Mouse (Mus musculus) lung, embryonic 15.5 days (tissue): ENCODE results near the gene Auh. TPM values are rescaled to one million over a fixed set of nuclear protein-coding genes. Genes with fewer than 3 reads are reported as not detected.

Source experiments
- ATAC-seq: fragments of 200-750 bp; cut with Nextera tagmentation; 2 replicates; pipeline ENCODE4 v1.8.0; 2017; ENCODE audit warnings: moderate number of reproducible peaks, borderline replicate concordance; ENCODE audit not compliant: low FRiP score, low TSS enrichment; ENCODE audit errors: extremely low read depth
- H3K27ac ChIP-seq: fragments of 300-500 bp; sonication (generic); 2 replicates; pipeline ENCODE4 v1.5.1; 2015; ENCODE audit warnings: moderate library complexity, mild to moderate bottlenecking, inconsistent platforms
- H3K27me3 ChIP-seq: fragments of 300-500 bp; sonication (generic); 2 replicates; pipeline ENCODE4 v1.6.1; 2015; ENCODE audit warnings: inconsistent platforms
- H3K36me3 ChIP-seq: fragments of 300-500 bp; sonication (generic); 2 replicates; pipeline ENCODE4 v1.6.1; 2015; ENCODE audit warnings: inconsistent platforms
- H3K4me1 ChIP-seq: fragments of 300-500 bp; sonication (generic); 2 replicates; pipeline ENCODE4 v1.6.1; 2015; ENCODE audit warnings: inconsistent platforms
- H3K4me2 ChIP-seq: fragments of 300-500 bp; sonication (generic); 2 replicates; pipeline ENCODE4 v1.6.1; 2015; ENCODE audit warnings: inconsistent platforms, mild to moderate bottlenecking, moderate library complexity
- H3K4me3 ChIP-seq: fragments of 300-500 bp; sonication (generic); 2 replicates; pipeline ENCODE4 v1.5.1; 2015; ENCODE audit warnings: mild to moderate bottlenecking, inconsistent platforms
- H3K9ac ChIP-seq: fragments of 300-500 bp; sonication (generic); 2 replicates; pipeline ENCODE4 v1.6.1; 2015; ENCODE audit warnings: inconsistent platforms
- H3K9me3 ChIP-seq: fragments of 300-500 bp; sonication (generic); 2 replicates; pipeline ENCODE4 v1.6.1; 2016; ENCODE audit warnings: inconsistent platforms
- WGBS: fragments of 180-500 bp; shearing (Covaris S2); methylation state at CpG from one replicate; pipeline ENCODE4 v1.1.7; 2015; 5-methylcytosine and 5-hydroxymethylcytosine counted together
- polyA plus RNA-seq: library from polyadenylated mRNA; unstranded; fragments of >200 nt; fragmentation: Nextera tagmentation; extraction: Ambion mirVana; gene quantifications from 2 replicates; pipeline ENCODE4 v1.2.1, GENCODE M21; 2015

The Auh gene
- polyA plus RNA-seq, 1 experiment from 2014 or later: 45.7 TPM

DNA sequence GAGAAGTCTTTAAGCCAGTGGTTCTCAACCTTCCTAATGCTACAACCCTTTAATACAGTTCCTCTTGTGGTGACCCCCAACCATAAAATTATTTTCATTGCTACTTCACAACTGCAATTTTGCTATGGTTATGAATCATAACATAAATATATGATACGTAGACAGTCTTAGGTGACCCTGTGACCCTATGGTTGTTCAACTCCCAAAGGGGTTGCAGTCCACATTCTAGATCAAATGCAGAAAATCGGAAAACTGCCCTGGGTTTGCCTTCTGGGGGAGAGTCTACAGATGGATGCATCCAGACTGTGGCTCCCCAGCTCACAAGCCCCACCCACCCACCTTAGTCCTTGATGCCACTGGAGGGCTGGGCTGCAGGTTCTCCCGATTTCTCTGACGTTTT, 77.6 kb downstream of the Auh start:
- Histone ChIP-seq H3K9me3 (no peaks in the 10 kb centered on the region), H3K4me2 (no peak overlapping the region), H3K27ac (no peak overlapping the region), H3K9ac (no peak overlapping the region), H3K4me3 (no peak overlapping the region), H3K27me3 (no peaks in the 10 kb centered on the region), H3K36me3 (no peaks in the 10 kb centered on the region), H3K4me1 (no peaks in the 10 kb centered on the region)
- no peak for ATAC-seq
- WGBS: 72% methylated on average over 4 of the region's 4 CpGs

DNA sequence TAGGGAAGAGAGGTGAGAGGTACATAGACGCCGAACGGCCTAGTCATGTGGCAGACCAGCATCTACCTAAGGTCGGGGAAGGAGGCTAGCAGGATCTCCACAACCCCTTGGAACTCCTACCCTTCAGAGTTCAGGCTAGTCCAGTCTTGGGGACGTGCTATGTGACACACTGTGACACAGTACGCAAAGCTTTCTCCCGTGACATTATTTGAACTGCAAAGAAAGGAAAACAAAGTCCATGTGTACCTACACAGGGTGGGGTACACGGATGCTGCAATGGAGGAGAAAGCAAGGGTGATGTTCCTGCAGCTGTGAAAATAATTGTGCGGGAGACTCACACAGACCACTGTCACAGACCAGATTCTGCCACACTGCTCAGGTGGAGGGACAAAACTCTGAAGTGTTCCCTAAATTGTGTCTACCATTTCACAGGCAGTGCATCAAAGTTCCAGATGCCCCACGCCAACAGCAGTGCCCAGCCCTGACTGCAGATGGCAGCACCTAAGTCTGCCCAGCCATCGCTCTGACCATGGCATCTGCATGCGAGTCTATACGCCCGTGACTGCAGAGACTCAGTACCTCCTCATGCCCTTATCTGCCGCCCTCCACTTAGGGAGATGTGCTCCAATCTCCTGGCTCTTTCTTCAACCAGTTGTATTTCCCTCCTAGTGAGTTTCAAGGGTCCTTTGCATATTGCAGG, 79.3 kb downstream of the Auh start:
- 68% methylated on average over 15 of the region's 15 CpGs for WGBS
- H3K4me2 ChIP-seq: no peak overlapping the region
- no peak overlapping the region for H3K4me3 ChIP-seq
- no peaks in the 10 kb centered on the region for H3K4me1 ChIP-seq
- no peaks in the 10 kb centered on the region for H3K27me3 ChIP-seq
- no peaks in the 10 kb centered on the region for H3K9me3 ChIP-seq
- H3K36me3 ChIP-seq: no peaks in the 10 kb centered on the region
- no peak overlapping the region for H3K9ac ChIP-seq
- H3K27ac ChIP-seq: no peak overlapping the region
- no peak for ATAC-seq

DNA sequence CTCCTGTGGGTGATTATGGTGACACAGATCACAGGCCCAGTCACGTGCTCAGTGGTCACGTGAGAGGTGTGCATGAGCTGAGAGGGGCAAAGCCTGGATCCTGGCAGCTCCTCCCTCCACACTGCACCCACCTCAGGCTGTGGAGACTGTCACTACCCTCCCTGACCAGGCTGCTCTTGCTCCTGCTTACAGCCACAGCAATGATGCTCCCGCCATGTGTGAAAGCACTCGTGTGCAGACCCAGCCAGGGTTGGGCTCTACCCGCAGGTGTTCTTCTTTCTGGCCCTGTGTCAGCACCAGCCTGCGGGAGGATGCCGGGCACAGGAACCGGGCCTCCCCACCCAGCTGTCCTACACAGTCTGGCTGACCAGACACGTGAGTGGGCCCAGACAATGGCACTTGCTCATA, 80.1 kb downstream of the Auh start:
- Histone ChIP-seq H3K9me3 (no peaks in the 10 kb centered on the region), H3K4me3 (no peak overlapping the region), H3K4me1 (peaks cover 7% of the 10 kb centered on the region), H3K27ac (no peak overlapping the region), H3K36me3 (no peaks in the 10 kb centered on the region), H3K4me2 (no peak overlapping the region), H3K9ac (no peak overlapping the region), H3K27me3 (no peaks in the 10 kb centered on the region)
- no peak for ATAC-seq
- 86% methylated on average over 9 of the region's 9 CpGs for WGBS

DNA sequence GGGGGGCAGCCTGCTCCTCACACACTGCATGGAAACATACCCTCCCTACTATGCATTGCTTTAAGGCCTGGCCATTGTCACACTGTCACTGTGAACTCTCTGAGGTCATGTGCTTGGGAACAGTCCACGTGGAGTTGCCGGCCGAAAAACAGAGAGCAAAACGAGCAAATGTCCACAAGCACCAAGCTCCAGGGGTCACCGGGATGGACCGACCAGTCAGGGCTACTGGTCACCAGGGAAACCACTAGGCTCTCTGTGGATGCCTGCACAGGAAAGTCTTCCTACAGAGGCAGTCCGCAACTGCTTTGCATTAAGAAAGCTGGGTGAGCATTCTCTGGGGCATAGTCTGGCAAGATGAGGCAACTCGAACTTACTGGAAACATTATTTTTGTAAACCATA, 82.0 kb downstream of the Auh start:
- no peaks in the 10 kb centered on the region for H3K36me3 ChIP-seq
- no peak overlapping the region for H3K9ac ChIP-seq
- no peak overlapping the region for H3K4me3 ChIP-seq
- no peaks in the 10 kb centered on the region for H3K9me3 ChIP-seq
- no peak overlapping the region for H3K27ac ChIP-seq
- H3K4me2 ChIP-seq: no peak overlapping the region
- no peak for ATAC-seq
- H3K27me3 ChIP-seq: no peaks in the 10 kb centered on the region
- 77% methylated on average over 8 of the region's 8 CpGs for WGBS
- H3K4me1 ChIP-seq: peaks cover 24% of the 10 kb centered on the region

- Histone ChIP-seq H3K36me3 (no peaks in the 10 kb centered on the region), H3K27ac (no peak overlapping the region), H3K4me2 (no peak overlapping the region), H3K4me1 (peaks cover 25% of the 10 kb centered on the region), H3K4me3 (no peak overlapping the region), H3K9ac (no peak overlapping the region), H3K9me3 (no peaks in the 10 kb centered on the region), H3K27me3 (no peaks in the 10 kb centered on the region)
- 77% methylated on average over 17 of the region's 17 CpGs for WGBS
- no peak for ATAC-seq
These were observed 82.4 kb downstream of the Auh start for GRCm38 (mm10) chr13:52847071-52847470.

GRCm38 (mm10) chr13:52845618-52846017, 83.9 kb downstream of the Auh start:
- no peak overlapping the region for H3K4me3 ChIP-seq
- H3K4me1 ChIP-seq: peaks cover 25% of the 10 kb centered on the region
- H3K27ac ChIP-seq: no peak overlapping the region
- H3K36me3 ChIP-seq: no peaks in the 10 kb centered on the region
- no peak for ATAC-seq
- WGBS: 93% methylated on average over 4 of the region's 4 CpGs
- H3K4me2 ChIP-seq: no peak overlapping the region
- H3K9ac ChIP-seq: no peak overlapping the region
- H3K9me3 ChIP-seq: no peaks in the 10 kb centered on the region
- no peaks in the 10 kb centered on the region for H3K27me3 ChIP-seq

DNA sequence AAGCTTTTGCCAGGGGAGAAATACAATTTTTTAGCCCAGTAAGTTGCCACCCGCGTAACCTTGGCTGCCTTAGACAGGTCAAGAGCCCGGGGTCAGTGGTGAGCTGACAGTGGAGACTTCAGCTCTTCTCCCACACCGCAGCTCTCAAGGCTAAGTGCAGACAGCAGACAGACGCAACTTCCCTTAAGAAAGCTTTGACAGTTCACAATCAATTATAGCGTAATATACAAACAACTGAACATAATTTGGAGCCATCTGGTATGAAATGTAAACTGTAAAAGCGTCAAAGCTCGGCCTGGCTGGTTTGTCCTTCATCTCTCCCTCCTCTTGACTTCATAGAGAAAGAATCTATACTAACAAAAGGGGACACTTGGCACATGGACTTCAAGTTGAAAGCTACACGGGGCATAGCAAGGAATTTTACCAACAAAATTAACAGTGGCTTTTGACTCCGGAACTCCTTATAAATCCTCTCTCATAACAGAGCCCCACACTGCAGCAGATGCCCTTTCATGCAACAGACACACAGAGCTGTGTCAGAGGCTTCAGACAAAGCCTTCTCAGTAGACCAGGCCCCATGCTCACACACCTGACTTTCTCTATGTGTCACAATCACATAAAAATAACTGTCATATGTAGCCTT, 85.8 kb downstream of the Auh start:
- H3K27ac ChIP-seq: no peak overlapping the region; the same call in 1 of the 2 replicates
- H3K4me3 ChIP-seq: no peak overlapping the region
- H3K36me3 ChIP-seq: no peaks in the 10 kb centered on the region
- H3K4me1 ChIP-seq: peaks cover 25% of the 10 kb centered on the region
- no peak overlapping the region for H3K4me2 ChIP-seq
- no peaks in the 10 kb centered on the region for H3K27me3 ChIP-seq
- H3K9me3 ChIP-seq: no peaks in the 10 kb centered on the region
- H3K9ac ChIP-seq: no peak overlapping the region
- peak; percentile 61; the same call in 1 of the 2 replicates for ATAC-seq
- WGBS: 29% methylated on average over 10 of the region's 10 CpGs

- Histone ChIP-seq H3K4me3 (no peak overlapping the region), H3K27ac (no peak overlapping the region), H3K36me3 (peaks cover 6% of the 10 kb centered on the region), H3K9me3 (no peaks in the 10 kb centered on the region), H3K4me1 (0 out of 2 replicates have a peak, but pooled peaks cover 16% of the 10 kb centered on the region), H3K9ac (no peak overlapping the region), H3K4me2 (no peak overlapping the region), H3K27me3 (no peaks in the 10 kb centered on the region)
- WGBS: 83% methylated on average over 8 of the region's 8 CpGs
- ATAC-seq: no peak
These were observed 93.2 kb downstream of the Auh start for GRCm38 (mm10) chr13:52836231-52836630.

GRCm38 (mm10) chr13:52834591-52834990, 94.9 kb downstream of the Auh start:
- no peak overlapping the region for H3K27ac ChIP-seq
- no peaks in the 10 kb centered on the region for H3K9me3 ChIP-seq
- no peak for ATAC-seq
- H3K9ac ChIP-seq: no peak overlapping the region
- H3K36me3 ChIP-seq: peaks cover 6% of the 10 kb centered on the region
- no peak overlapping the region for H3K4me2 ChIP-seq
- 68% methylated on average over 8 of the region's 8 CpGs for WGBS
- no peak overlapping the region for H3K4me3 ChIP-seq
- H3K4me1 ChIP-seq: peaks cover 20% of the 10 kb centered on the region
- H3K27me3 ChIP-seq: no peaks in the 10 kb centered on the region

- H3K9me3 ChIP-seq: no peaks in the 10 kb centered on the region
- no peak for ATAC-seq
- WGBS: 72% methylated on average over 2 of the region's 2 CpGs
- no peak overlapping the region for H3K9ac ChIP-seq
- H3K4me2 ChIP-seq: no peak overlapping the region
- peaks cover 26% of the 10 kb centered on the region for H3K4me1 ChIP-seq
- H3K36me3 ChIP-seq: peaks cover 6% of the 10 kb centered on the region
- no peak overlapping the region for H3K27ac ChIP-seq
- no peak overlapping the region for H3K4me3 ChIP-seq
- no peaks in the 10 kb centered on the region for H3K27me3 ChIP-seq
These were observed 95.7 kb downstream of the Auh start for GRCm38 (mm10) chr13:52833748-52834147.

DNA sequence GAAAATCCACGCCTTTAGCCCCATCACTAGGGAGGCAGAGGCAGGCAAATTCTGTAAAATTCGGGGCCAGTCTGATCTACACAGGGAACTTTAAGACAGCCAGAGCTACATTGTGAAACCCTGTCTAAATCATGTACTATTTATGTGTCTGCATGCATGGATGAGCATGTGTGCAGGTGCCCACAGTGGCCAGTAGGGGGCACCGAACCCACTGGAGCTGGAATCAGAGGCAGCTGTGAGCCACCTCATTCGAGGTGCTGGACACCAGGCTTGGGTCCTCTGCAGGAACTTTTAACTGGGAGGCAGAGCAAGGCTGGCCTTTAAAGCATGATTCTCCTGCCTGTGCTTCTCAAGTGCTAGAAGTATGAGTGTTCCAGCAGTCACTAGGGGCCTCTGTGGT, 96.3 kb downstream of the Auh start:
- H3K36me3 ChIP-seq: peaks cover 6% of the 10 kb centered on the region
- no peak overlapping the region for H3K4me3 ChIP-seq
- H3K27me3 ChIP-seq: no peaks in the 10 kb centered on the region
- no peak overlapping the region for H3K4me2 ChIP-seq
- H3K9ac ChIP-seq: no peak overlapping the region
- ATAC-seq: no peak
- no peaks in the 10 kb centered on the region for H3K9me3 ChIP-seq
- WGBS: 63% methylated on average over 4 of the region's 4 CpGs
- H3K27ac ChIP-seq: no peak overlapping the region
- peaks cover 31% of the 10 kb centered on the region for H3K4me1 ChIP-seq

DNA sequence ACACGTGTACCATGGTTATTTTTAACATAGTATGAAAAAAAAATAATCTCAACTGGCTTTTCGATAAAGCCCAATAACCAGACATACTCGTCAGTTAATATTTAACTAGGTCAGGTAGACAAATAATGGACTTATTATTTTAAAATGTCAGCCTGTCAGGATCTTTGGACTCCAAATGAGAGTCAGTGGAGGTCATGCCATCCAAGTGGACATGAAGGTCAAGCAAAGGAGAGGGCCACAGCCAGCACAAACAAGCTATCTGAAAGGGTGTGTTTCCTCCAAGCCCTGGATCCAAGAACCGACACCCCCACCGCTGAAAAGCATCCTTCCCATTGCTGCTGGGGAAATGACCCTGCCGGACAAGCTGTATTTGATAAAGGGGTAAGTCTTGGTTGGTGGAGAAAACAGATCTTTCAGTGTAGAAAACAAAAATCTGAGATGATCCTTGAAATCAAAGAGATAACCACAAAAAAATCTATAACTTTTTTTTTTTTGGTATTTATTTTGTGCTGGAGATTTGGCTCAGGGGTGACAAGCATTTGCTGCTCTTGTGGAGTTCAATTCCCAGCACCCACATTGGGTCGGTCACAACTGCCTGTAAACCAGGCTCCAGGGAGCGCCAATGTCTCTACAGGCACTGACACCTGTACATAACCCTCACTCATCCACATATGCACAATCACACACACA, 96.9 kb downstream of the Auh start:
- 68% methylated on average over 8 of the region's 8 CpGs for WGBS
- no peak for ATAC-seq
- Histone ChIP-seq H3K4me1 (peaks cover 36% of the 10 kb centered on the region), H3K9me3 (no peaks in the 10 kb centered on the region), H3K4me2 (no peak overlapping the region), H3K9ac (no peak overlapping the region), H3K27ac (no peak overlapping the region), H3K27me3 (no peaks in the 10 kb centered on the region), H3K4me3 (no peak overlapping the region), H3K36me3 (peaks cover 6% of the 10 kb centered on the region)
